Mouse (Mus musculus) layer of hippocampus, postnatal 10 days (tissue): ENCODE data around the gene Sox21. TPM values are rescaled to one million over a fixed set of nuclear protein-coding genes. Genes with fewer than 3 reads are reported as not detected.

Experiments used
- DNase-seq, 2 experiments: peaks; one replicate each; pipeline ENCODE4 v3.0.0; 2021; ENCODE audit warnings: low spot score in 2 of 2
- long read RNA-seq: library from polyadenylated mRNA; stranded (forward); transcript quantifications from one replicate; pipeline ENCODE4 v2.0.0, GENCODE M21; 2023
- total RNA-seq, 2 experiments: library from RNA; stranded (reverse); gene quantifications; 2 replicates each; pipeline ENCODE4 v1.2.3; 2021

Sox21 gene
- total RNA-seq, result 10 to 100 TPM; 11.8 to 13.1 TPM
- long read RNA-seq, transcript Sox21-201 (1 exons, 3,799 nt), result major isoform, 14 of 14 reads
- long read RNA-seq, partial matches to known transcripts, result 0 of 14 reads
- long read RNA-seq, other reads (novel, unspliced or antisense), result 0 of 14 reads

DNA sequence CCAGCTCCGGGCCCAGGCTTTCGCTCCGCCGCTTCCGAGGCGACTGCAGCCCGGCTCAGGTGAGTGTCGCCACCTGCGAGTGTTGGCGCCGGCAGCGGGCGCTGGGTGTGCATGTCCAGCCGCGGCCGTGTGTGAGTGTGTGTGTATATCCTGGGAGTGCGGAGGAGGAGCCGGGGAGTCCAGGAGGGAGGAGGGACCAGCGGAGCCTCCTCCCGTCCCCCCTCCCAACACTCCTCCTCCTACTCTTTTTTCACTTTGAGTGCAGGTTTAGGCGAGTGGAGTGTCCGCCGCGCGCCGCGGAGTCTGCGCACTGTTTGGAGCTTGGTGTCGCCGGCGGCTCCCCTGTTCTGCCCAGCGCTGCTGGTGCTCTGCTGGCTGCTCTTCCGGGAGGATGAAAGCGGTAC lies at the start of gene Sox21:
Gene Sox21 (minus strand): TSS at position 145 of the 404 bp plus-strand sequence.
- peak; percentile 56 to 71 for DNase-seq

DNA sequence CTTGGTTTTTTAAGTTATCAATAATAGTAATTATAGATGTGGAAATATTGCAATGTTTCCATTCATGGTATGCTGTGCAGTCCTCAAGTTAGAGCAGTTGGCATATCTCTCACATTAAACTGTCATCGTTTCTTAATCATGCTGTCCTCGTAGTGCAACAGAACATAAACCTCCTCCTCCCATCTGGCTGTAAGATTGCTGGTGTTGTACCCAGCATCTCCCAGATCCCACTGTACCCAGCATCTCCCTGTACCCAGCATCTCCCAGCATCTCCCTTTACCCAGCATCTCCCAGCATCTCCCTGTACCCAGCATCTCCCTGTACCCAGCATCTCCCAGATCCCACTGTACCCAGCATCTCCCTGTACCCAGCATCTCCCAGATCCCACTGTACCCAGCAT lies 49.3 kb upstream of the Sox21 start:
- DNase-seq, result no peak

DNA sequence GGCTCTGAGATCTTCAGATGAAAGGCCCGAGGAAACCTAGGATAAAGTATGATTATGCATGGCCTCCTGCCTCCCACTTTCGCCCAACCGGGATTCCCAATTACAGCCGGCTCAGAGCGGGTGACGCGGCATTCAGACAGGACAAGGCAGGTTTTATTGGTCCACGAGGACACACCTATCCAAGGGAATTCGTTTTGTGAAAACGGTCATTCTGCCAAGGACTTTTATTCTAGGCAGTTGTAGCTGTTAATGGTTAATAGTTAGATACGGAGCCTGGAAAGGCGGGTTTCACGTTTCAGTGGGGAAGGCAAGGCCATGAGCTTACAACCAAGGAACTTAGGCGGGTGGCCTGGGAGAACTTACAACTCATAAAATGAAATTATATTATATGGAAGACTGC lies 46.1 kb upstream of the Sox21 start:
- no peak for DNase-seq

DNA sequence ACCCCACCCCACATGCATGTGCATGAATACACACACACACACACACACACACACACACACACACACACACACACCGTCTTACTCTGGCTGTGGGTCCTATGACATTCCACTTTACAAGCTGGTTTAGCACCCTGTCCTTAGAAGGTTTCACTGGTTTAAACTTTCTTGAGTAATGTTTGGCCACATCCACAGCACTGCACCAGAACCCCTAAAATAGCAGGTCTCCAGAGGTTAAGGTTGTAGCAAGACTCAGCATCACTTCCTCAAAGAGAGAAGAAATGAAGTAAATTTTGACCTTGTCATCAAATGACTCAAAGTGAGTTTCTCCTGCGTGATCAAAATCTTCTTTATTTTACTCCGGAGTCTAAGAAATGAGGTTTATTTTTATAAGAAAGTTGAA lies 45.4 kb upstream of the Sox21 start:
- no peak for DNase-seq

DNA sequence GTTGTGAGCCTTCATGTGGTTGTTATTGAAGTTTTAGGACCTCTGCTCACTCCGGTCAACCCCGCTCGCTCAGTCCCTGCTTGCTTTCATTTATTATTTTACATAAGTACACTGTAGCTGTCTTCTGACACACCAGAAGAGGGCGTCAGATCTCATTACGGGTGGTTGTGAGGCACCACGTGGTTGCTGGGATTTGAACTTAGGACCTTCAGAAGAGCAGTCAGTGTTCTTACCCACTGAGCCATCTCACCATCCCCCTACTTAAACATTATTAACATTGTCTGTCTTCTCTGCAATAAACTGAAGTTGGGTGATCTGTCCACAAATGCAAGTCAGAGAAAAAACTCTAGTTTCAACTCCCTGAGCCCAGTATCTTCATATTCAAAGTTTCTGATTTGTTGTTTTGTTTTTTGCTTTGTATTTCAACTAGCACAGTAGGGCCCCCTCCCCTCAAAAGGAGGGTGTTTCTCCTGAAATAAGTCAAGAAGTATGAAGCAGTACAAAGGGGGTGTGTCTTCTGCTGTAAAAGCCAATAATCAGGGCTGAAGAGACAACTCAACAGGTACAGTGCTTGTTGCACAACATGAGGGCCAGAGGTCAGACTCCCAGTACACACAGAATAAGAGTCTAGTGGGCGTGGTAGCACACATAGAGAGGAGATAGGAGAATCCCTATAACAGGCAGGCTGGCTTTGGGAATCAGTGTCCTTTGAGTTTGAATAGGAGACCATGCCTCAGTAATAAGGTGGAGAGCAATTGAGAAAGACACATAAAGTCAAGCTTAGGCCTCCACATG lies 41.1 kb upstream of the Sox21 start:
- DNase-seq, result no peak

DNA sequence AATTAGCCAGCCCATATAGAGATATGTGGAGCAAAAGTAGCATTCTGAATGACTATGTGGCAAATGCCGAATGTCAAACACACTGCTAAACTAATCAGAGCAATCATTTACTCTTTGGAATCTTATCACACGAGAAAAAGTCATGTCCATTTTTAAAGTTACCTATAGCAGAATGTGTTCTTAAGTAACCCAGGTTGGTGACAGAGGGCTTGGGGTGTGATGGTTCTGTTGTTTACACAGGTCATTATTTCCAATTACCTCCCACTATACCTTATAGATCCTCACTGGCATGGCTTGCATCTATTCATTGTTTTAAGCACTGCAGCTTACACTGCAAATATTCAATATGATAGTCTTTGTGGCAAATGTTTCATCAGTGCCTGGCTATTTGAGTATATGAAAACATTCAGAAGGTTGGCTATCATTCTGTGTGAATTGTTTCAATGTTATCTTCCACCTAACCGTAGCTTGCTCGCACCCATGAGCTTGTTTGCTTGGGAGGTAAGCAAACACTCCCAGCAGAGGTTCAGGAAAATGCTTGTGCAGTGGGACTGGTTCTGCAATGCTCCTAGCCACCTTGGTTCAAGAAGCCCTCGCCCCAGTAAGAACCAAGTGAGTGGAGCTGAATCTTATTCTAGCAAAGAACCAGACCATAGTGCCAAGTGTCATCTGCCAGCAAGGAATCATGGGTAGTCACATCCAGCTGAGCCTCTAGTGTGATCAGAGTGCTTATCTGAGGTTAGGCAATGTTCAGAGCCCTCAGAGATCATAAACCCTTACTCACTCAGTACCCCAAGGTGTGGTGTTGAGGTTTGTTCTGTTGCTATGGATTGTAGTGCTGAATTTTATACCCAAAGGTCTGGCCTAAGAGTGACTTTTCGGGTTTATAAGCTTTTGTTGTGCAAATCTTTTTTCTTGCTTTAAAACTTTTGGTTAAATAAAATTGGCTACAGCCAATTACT lies 36.0 kb upstream of the Sox21 start:
- DNase-seq, result no peak

DNA sequence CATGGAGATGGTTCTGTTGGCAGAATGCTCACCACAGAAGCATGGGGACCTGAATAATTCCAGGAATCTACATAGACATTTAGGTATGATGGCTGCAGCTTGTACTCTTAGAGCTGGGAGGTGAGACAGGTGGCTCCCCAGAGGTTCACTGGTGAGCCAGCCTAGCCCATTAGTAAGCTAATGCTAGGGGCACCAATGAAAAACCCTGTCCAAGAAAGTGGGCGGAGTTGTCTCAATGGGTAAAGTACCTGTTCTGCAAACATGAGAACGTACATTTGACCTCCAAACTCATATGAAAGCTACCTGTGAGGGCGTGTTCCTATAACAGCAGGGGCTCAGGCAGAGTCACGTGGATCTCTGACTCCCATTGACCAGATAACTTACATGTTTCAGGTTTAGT lies 32.0 kb upstream of the Sox21 start:
- DNase-seq, result no peak

DNA sequence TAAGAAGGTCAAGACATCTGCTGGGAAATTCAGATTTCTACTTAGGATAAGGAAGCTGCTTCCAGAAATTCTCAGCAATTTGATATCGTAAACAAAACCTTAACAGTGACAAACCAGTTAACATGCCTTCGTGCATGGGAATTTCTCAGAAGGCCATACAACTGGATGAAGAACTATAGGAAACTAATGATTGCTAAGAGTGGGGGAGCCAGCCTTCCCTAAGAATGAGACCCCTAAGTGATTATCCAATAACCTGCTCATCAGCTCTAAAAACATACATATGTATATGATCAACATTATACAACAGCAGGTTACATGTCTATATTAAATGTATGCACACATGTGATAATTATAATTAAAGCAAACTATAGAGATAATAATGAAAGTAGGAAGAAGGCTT lies 29.8 kb upstream of the Sox21 start, which contains the start of gene Gm9376:
Gene Gm9376 (plus strand): TSS at position 301 of the 400 bp plus-strand sequence.
- DNase-seq, result no peak

DNA sequence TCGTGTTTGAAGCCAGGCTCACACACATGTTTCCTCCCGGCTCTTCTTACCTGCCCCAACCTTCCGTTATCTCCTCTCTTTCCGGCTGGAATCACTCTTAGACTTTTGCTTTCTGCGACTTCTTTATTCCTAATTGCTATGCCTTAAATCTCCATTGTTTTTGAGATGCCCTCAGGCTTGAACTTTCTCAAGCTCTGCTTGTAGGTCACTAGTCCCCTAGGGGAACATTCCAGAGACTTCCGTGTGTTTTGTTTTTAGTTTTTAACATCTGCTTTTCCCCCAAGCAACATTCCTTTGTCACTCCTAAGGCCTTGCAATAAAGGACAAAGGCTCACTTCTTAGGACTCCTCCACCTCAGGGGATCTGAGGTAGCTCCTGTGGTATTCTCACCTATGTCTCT lies 16.6 kb upstream of the Sox21 start:
- no peak for DNase-seq

DNA sequence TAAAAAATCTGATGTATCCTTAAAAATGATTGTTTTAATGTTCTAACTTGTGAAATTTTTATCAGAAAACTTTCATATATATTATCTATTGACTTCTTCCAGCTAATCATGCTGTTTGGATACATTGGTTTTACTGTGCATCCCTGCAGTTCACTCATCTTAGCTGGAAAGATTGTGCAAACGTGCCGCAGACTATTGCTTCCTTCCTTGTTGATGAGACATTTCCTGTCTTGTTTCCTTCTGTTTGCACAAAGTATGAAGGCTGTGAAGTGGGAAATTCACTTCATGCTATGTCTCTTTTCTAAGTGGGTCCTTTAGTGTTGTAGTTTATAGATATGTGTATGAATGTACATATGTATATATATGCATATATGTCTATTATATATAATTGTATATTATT lies 4.6 kb upstream of the Sox21 start:
- no peak for DNase-seq

DNA sequence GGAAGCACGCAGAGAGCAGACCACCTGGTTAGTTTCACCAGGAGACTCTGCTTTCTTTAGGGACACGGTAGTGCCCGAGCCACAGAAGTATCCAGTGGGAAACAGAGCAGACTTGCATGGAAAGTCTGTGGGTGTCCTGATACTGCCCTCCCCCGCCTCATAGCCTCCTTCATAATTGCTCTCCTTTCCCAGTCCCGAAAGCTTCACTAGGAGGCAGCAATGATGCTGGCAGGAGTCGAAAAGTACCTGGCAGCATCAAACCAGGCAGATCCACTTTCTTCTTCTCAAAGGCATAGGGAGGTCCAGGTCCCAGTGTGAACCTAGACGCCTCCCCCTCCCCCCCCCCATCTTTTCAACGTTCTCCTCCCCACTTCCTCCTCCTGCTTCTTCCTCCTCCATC lies 2.5 kb upstream of the Sox21 start:
- DNase-seq, result no peak

DNA sequence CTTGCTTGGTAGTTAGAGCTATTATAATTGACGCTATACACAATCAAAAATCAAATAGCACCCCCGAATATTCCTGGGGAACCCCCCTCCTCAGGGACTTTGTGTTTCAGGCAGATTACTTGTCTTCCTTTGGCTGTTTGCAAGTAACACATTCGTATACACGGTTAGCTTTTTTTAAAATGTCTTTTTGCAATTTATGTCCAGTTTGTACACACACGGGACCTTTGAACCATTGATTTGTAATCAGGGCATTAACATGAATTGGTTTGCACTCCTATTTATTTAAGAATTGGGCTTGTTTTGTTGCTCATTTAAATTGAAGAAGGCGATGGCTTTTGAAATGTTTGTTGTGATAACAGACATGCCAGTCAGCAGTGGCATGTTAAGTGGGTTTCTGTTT lies 956 bp upstream of the Sox21 start:
- DNase-seq, result no peak

DNA sequence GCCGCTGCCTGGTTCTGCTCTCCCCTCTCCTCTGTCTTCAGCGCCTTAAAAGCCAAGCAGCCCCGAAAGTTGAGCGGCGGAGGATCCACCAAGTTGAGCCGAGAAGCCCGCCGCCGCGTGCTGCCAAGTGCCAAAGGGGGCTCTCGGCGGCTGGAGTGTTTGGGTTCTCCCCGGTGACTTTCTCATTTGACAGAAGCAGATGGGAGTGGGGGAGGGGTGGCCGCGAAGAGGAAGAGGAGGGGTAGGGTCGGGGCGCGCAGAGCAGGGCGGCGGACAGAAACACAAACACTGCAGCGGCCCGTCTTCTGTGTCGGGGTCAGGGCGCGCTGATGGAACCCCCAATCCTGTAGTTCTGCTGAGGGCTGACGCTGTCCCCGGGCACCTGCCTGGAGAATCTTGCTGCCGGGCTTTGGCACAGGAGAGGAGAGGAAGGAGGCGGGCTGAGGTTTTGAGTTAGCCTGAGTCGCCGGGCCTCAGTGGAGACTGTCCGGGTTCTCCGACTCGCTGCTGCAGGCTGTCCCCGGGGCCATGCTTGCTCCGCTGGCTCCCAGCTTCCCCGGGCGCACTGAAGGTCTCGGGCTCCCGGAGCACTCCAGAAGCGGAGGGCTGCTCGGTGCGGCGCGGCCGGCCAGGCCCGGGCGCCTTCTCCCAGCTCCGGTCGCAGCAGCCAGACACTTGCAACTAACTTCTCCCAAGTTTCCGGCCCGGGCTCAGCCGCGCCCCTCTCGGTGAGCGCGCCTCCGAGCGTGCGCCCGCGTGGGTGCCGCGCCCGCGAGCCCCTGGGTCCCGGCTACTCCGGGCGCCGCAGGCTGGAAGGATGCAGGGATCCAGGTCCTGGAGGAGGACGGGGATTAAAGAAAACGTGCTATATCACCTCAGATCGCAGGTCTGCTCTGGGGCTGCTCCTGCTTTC lies 601 bp downstream of the Sox21 start:
- DNase-seq, result peak; percentile 55 to 63

DNA sequence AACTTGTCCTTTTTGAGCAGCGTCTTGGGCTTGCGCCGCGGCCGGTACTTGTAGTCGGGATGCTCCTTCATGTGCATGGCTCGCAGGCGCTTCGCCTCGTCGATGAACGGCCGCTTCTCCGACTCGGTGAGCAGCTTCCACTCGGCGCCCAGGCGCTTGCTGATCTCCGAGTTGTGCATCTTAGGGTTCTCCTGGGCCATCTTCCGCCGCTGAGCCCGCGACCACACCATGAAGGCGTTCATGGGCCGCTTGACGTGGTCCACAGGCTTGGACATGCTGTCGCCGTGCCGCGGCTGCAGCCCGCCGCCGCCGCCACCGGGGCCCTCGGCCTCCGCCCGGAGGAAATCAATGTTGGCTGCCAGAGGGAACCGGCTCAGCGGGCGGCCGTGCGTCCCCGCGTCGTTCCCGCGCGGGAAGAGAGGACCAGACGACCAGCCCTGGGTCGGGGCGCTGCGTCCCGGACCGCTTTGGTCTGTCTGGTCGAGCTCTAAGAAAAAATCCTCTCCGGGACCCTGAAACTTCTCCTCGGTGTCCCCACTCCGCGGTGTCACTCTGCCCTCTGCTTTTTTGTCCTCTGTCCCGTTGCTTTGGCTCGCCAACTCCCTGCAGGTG lies 1.4 kb downstream of the Sox21 start:
- DNase-seq, result peak in 1 of 2 experiments; percentile 38

DNA sequence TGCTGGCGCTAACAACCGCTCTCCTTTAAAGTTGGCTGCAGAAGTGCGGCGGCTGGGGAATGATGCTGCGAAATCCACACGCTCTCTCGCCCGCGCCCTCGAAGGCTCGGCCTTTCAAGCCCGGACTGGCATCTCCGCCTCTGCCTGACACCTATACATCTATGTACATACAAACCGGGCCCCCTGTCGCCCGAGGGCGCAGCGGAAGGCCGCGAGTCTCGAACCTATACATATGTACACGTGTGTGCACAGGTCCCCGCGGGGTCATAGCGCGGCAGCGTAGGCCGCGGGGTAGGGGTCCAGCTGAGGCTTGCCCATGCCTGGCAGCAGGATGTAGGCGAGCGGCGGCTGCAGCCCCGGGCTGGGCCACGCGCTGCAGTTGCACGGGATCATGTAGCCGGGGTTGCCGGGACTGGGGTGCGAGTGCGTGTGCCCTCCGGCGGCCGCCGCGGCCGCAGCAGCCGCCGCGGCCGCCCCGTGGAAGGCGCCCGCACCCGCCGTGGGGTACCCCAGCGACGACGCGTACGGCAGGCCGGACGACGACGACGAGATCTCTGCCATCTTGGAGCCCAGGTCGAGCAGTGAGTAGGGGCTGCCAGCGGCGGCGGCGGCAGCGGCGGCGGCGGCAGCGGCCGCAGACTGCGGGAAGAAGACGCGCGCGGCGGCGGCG lies 2.2 kb downstream of the Sox21 start:
- peak in 1 of 2 experiments; percentile 52 for DNase-seq

DNA sequence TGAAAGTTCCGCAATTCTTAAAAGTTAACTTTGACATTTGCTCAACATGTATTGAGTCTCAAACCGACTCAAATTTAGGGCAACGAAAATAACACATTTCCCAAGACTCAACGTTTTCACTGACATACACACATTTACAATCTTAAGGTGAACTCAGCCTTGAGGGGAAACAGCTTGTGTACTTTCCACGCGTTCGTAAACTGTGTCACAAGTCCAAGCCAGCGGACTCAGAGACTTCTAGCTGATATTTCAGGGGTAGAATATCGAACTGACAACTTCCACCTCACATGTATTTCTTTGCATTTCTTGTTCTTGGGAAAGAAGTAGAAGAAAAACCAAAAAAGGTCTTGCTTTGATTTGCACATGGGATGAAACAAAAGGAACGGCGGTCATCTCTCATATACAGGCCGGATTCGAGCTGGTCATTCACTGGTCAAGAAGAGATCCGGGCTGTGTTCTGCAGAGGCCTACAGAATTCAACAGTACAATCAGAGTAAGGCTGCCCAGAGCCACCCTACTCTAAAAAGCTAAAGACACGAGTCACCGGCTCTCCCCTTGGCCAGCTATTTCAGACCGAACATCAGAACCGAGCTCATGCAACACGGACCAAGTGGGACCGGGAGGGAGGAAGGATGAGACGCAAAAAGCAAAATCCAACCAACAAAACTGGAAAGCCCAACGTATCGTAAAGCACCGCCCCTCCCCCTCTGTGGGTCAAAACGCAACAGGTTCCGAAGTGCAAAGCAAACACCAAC lies 2.9 kb downstream of the Sox21 start:
- DNase-seq, result no peak

DNA sequence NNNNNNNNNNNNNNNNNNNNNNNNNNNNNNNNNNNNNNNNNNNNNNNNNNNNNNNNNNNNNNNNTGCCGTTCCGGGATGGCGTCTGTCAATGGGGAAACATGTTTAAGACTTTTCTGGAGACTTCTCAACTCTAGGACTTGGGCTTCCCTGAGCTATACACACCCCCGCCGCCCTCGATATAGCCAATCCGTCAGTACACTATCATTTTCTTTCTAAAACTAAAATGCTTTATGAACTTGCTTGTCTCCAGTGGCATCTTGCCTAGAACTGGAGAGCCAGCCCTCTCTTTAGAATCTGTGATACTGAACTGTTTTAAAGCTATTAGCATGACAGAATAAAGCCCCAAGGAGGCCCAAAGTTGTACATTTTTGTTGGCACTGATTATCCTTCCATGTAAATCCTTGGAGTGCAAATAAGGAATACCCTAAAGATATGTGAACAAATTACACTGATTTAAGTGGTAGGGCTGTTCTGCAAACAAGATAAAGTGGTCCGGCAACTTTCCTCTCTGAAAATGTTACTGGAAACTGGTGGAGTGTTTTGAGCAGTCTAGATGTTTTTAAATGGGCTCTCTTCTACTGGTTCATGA lies 4.4 kb downstream of the Sox21 start:
- no peak for DNase-seq

DNA sequence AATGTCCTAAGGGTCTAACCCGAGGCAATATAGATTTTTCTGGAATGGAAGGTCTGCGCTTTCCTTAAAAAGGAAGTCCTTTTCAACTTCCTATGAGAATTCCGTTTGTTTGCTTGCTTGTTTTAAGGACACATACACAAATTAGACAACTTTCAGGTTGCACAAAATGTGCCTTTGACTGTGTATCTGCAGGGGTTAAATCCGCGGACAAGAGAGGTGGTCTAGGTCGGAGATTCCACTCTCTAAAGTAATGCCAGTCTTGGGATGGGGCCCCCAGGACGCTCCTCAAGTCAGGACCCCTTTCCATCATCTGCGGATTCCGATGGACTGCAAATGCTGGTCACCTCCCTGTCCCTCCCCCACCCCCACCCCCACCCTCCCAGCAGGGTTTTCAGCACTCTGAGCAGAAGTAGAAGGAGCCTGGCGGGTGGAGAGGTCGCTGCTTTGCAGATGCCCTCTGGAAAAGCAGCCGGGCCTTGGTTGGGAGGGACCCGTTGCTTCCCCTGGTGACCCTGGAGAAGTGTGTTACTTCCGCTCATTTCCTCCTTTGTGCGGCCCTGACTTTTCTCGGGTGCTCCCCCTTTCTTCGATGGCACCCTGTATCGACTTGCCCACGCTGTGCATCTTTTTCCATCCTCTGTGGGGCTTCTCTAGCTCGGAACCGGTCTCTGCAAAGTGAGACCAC lies 10.2 kb downstream of the Sox21 start:
- no peak for DNase-seq
